Mouse (Mus musculus) liver, adult 2 months (tissue): ENCODE data around the gene Epha3. TPM values are rescaled to one million over a fixed set of nuclear protein-coding genes. Genes with fewer than 3 reads are reported as not detected.

Experiments
- DNase-seq: peaks from one replicate; pipeline ENCODE4 v3.0.0-alpha.2; 2011; ENCODE audit warnings: low read depth, low spot score; ENCODE audit errors: extremely low read depth
- H3K27ac ChIP-seq: fragments of 200-500 bp; replicated peaks from 2 replicates; pipeline ENCODE4 v1.5.1; 2012; ENCODE audit warnings: low read depth, mild to moderate bottlenecking, control low read depth, inconsistent platforms, low read length; ENCODE audit not compliant: insufficient read depth
- H3K27me3 ChIP-seq: fragments of 200-500 bp; 2 replicates; pipeline ENCODE4 v1.6.1; 2012; ENCODE audit warnings: mild to moderate bottlenecking, moderate library complexity, low read length, inconsistent platforms; ENCODE audit not compliant: control insufficient read depth, insufficient read depth
- H3K36me3 ChIP-seq: fragments of 200-500 bp; 2 replicates; pipeline ENCODE4 v1.6.1; 2012; ENCODE audit warnings: low read length, inconsistent platforms; ENCODE audit not compliant: control insufficient read depth, insufficient read depth
- H3K4me1 ChIP-seq: fragments of 200-500 bp; 2 replicates; pipeline ENCODE4 v1.6.1; 2011; ENCODE audit warnings: low read length; ENCODE audit not compliant: control insufficient read depth, insufficient read depth
- H3K4me3 ChIP-seq: fragments of 200-500 bp; 2 replicates; pipeline ENCODE4 v1.5.1; 2011; ENCODE audit warnings: low read depth, mild to moderate bottlenecking, control low read depth, low read length, moderate library complexity; ENCODE audit not compliant: insufficient read depth
- H3K79me2 ChIP-seq: fragments of 200-500 bp; 2 replicates; pipeline ENCODE4 v1.6.1; 2012; ENCODE audit warnings: inconsistent platforms, mild to moderate bottlenecking, low read length, moderate library complexity; ENCODE audit not compliant: control insufficient read depth, insufficient read depth
- H3K9ac ChIP-seq: fragments of 200-500 bp; 2 replicates; pipeline ENCODE4 v1.6.1; 2012; ENCODE audit warnings: low read depth, mild to moderate bottlenecking, control low read depth, inconsistent platforms, low read length
- CTCF ChIP-seq: fragments of 200-500 bp; IDR thresholded peaks from 2 replicates; pipeline ENCODE4 v1.5.1; 2011; ENCODE audit warnings: low read depth, low read length, control low read depth
- POLR2A ChIP-seq: fragments of 200-500 bp; IDR thresholded peaks from 2 replicates; pipeline ENCODE4 v1.6.1; 2011; ENCODE audit warnings: low read length, control low read depth; ENCODE audit not compliant: insufficient read depth; ENCODE audit errors: extremely low read depth
- WGBS: fragments of 180-500 bp; shearing (Covaris S2); methylation state at CpG from one replicate; pipeline ENCODE4 v1.1.7; 2018; 5-methylcytosine and 5-hydroxymethylcytosine counted together
- polyA plus RNA-seq: library from polyadenylated mRNA; depleted of rRNA; stranded (reverse); fragments of >200 nt; gene quantifications from 2 replicates; pipeline ENCODE4 v1.2.3, GENCODE M21; 2012
- total RNA-seq: library from RNA; depleted of rRNA; stranded (reverse); fragments of >200 nt; gene quantifications from 2 replicates; pipeline ENCODE4 v1.2.3, GENCODE M21; 2014

The Epha3 gene
- total and polyA plus RNA-seq, 2 experiments: 0.32 to 1.4 TPM

GRCm38 (mm10) chr16:63569746-63570145, 294.2 kb downstream of the Epha3 start:
- Histone ChIP-seq H3K36me3 (no peaks in the 10 kb centered on the region), H3K27me3 (no peaks in the 10 kb centered on the region), H3K9ac (no peak overlapping the region), H3K27ac (no peak overlapping the region), H3K4me3 (no peak overlapping the region), H3K4me1 (no peaks in the 10 kb centered on the region), H3K79me2 (no peaks in the 10 kb centered on the region)
- no peak for DNase-seq
- WGBS: 71% methylated on average over 4 of the region's 4 CpGs
- TF ChIP-seq POLR2A: no peak
- TF ChIP-seq CTCF: no peak

- DNase-seq: no peak
- no peak overlapping the region for H3K9ac ChIP-seq
- no peaks in the 10 kb centered on the region for H3K36me3 ChIP-seq
- no peaks in the 10 kb centered on the region for H3K27me3 ChIP-seq
- H3K79me2 ChIP-seq: no peaks in the 10 kb centered on the region
- no peak for TF ChIP-seq POLR2A
- TF ChIP-seq CTCF: no peak
- no peaks in the 10 kb centered on the region for H3K4me1 ChIP-seq
- H3K27ac ChIP-seq: no peak overlapping the region
- WGBS: 82% methylated on average over 17 of the region's 17 CpGs
- H3K4me3 ChIP-seq: no peak overlapping the region
Observed at GRCm38 (mm10) chr16:63566106-63566836, 297.7 kb downstream of the Epha3 start.

GRCm38 (mm10) chr16:63556410-63557146, 307.4 kb downstream of the Epha3 start:
- TF ChIP-seq CTCF (no peak), POLR2A (no peak)
- H3K27ac ChIP-seq: no peak overlapping the region
- H3K9ac ChIP-seq: no peak overlapping the region
- H3K27me3 ChIP-seq: no peaks in the 10 kb centered on the region
- H3K79me2 ChIP-seq: no peaks in the 10 kb centered on the region
- H3K4me3 ChIP-seq: no peak overlapping the region
- no peaks in the 10 kb centered on the region for H3K4me1 ChIP-seq
- no peaks in the 10 kb centered on the region for H3K36me3 ChIP-seq
- DNase-seq: no peak
- 75% methylated on average over 6 of the region's 6 CpGs for WGBS

GRCm38 (mm10) chr16:63552531-63552930, 311.4 kb downstream of the Epha3 start:
- H3K9ac ChIP-seq: no peak overlapping the region
- no peaks in the 10 kb centered on the region for H3K36me3 ChIP-seq
- no peaks in the 10 kb centered on the region for H3K4me1 ChIP-seq
- H3K4me3 ChIP-seq: no peak overlapping the region
- H3K79me2 ChIP-seq: no peaks in the 10 kb centered on the region
- WGBS: 86% methylated on average over 7 of the region's 7 CpGs
- no peak overlapping the region for H3K27ac ChIP-seq
- no peak for DNase-seq
- H3K27me3 ChIP-seq: no peaks in the 10 kb centered on the region
- no peak for TF ChIP-seq CTCF
- TF ChIP-seq POLR2A: no peak

- Histone ChIP-seq H3K4me1 (no peaks in the 10 kb centered on the region), H3K9ac (no peak overlapping the region), H3K4me3 (no peak overlapping the region), H3K27me3 (no peaks in the 10 kb centered on the region), H3K36me3 (no peaks in the 10 kb centered on the region), H3K79me2 (no peaks in the 10 kb centered on the region), H3K27ac (no peak overlapping the region)
- no peak for TF ChIP-seq POLR2A
- no peak for TF ChIP-seq CTCF
- no peak for DNase-seq
Observed at GRCm38 (mm10) chr16:63539489-63539888, 324.5 kb downstream of the Epha3 start.

- H3K27ac ChIP-seq: no peak overlapping the region
- 48% methylated on average over 2 of the region's 2 CpGs for WGBS
- no peak for TF ChIP-seq POLR2A
- TF ChIP-seq CTCF: no peak
- DNase-seq: no peak
- H3K79me2 ChIP-seq: no peaks in the 10 kb centered on the region
- no peaks in the 10 kb centered on the region for H3K27me3 ChIP-seq
- no peak overlapping the region for H3K9ac ChIP-seq
- H3K4me1 ChIP-seq: no peaks in the 10 kb centered on the region
- no peaks in the 10 kb centered on the region for H3K36me3 ChIP-seq
- no peak overlapping the region for H3K4me3 ChIP-seq
Observed at GRCm38 (mm10) chr16:63528821-63529220, 335.2 kb downstream of the Epha3 start.
